Mouse (Mus musculus): ENCODE data around the gene Gpcpd1. TPM values are rescaled to one million over a fixed set of nuclear protein-coding genes. Genes with fewer than 3 reads are reported as not detected.

Gpcpd1 gene
- polyA plus RNA-seq, 1 experiment from 2014 or later: 33.7 TPM

GRCm38 (mm10) chr2:132589906-132590538, 2.5 kb upstream of the Gpcpd1 start:
- no peak for ATAC-seq
- WGBS: 60% methylated on average over 6 of the region's 6 CpGs
- no peak overlapping the region for H3K9ac ChIP-seq (ENCODE audit: low read depth, low read length)

DNA sequence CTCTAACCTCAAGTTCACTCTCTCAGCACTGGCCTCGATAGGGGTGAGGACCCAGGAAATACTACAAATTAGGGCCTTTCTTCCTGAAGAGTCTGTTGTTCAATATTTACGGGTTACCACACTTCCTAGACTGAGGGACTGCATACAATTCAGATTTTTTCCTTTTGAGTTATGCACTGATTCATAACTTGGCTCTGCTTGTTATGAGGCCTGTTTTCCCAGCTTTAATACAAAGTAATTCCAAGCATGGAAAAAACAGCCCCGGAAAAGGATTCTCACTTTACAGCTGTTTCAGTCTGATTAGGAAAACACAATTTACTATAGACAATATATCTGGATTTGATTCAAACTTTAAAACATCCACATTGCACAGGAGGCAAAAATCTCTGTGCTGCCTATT, 1.5 kb downstream of the Gpcpd1 start:
- Histone ChIP-seq H3K4me1 (replicated peaks; ENCODE audit: control insufficient read depth, insufficient read depth, low read length) (no peaks in the 10 kb centered on the region), H3K9ac (ENCODE audit: low read depth, low read length) (no peak overlapping the region), H3K9me3 (ENCODE audit: control insufficient read depth) (no peaks in the 10 kb centered on the region), H3K4me2 (replicated peaks; ENCODE audit: low read depth) (no peak overlapping the region), H3K27ac (ENCODE audit: low read depth, low read length) (no peak overlapping the region), H3K36me3 (ENCODE audit: control insufficient read depth, insufficient read depth) (no peaks in the 10 kb centered on the region), H3K27me3 (replicated peaks; ENCODE audit: control insufficient read depth, insufficient read depth, low read length) (no peaks in the 10 kb centered on the region), H3K4me3 (ENCODE audit: low read depth, low read length) (no peak overlapping the region)
- TF ChIP-seq CTCF (IDR thresholded peaks at IDR 0.05; ENCODE audit: low read depth): no peak
- WGBS: 50% methylated on average over 3 of the region's 3 CpGs
- no peak for ATAC-seq

More at GRCm38 (mm10) chr2:132589906-132590538, 2.5 kb upstream of the Gpcpd1 start:
- Histone ChIP-seq H3K4me1 (replicated peaks; ENCODE audit: control insufficient read depth, insufficient read depth, low read length) (no peaks in the 10 kb centered on the region), H3K36me3 (ENCODE audit: control insufficient read depth, insufficient read depth) (no peaks in the 10 kb centered on the region), H3K9me3 (ENCODE audit: control insufficient read depth) (no peaks in the 10 kb centered on the region), H3K27me3 (replicated peaks; ENCODE audit: control insufficient read depth, insufficient read depth, low read length) (no peaks in the 10 kb centered on the region), H3K4me2 (replicated peaks; ENCODE audit: low read depth) (no peak overlapping the region), H3K27ac (ENCODE audit: low read depth, low read length) (no peak overlapping the region), H3K4me3 (ENCODE audit: low read depth, low read length) (no peak overlapping the region)
- TF ChIP-seq CTCF (IDR thresholded peaks at IDR 0.05; ENCODE audit: low read depth): no peak

DNA sequence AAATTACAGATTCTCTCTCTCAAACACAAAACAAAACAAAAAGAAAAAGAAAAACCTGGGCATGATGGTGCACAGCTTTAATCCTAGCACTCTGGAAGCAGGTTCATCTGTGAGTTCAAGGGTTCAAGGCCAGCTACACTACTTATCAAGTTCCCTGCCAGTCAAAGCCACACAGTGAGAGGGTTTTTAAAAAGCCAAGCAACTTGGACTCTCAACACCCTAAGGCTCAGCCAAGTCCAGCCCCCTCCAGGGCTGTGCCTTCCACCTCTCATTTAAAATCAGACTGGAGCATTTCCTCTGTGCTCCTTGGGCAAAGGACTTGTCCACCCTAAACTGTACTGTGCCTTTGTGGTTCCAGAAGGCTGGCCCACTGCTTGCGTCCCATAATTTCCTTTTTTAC, 3.3 kb downstream of the Gpcpd1 start:
- H3K27ac ChIP-seq (ENCODE audit: low read depth, low read length): no peak overlapping the region
- no peak for TF ChIP-seq CTCF (IDR thresholded peaks at IDR 0.05; ENCODE audit: low read depth)
- no peak overlapping the region for H3K4me3 ChIP-seq (ENCODE audit: low read depth, low read length)
- no peak overlapping the region for H3K4me2 ChIP-seq (replicated peaks; ENCODE audit: low read depth)
- WGBS: 83% methylated on average over 1 of the region's 1 CpGs
- H3K9me3 ChIP-seq (ENCODE audit: control insufficient read depth): no peaks in the 10 kb centered on the region
- no peak for ATAC-seq
- H3K9ac ChIP-seq (ENCODE audit: low read depth, low read length): no peak overlapping the region
- no peaks in the 10 kb centered on the region for H3K27me3 ChIP-seq (replicated peaks; ENCODE audit: control insufficient read depth, insufficient read depth, low read length)
- H3K36me3 ChIP-seq (ENCODE audit: control insufficient read depth, insufficient read depth): no peaks in the 10 kb centered on the region
- H3K4me1 ChIP-seq (replicated peaks; ENCODE audit: control insufficient read depth, insufficient read depth, low read length): no peaks in the 10 kb centered on the region

DNA sequence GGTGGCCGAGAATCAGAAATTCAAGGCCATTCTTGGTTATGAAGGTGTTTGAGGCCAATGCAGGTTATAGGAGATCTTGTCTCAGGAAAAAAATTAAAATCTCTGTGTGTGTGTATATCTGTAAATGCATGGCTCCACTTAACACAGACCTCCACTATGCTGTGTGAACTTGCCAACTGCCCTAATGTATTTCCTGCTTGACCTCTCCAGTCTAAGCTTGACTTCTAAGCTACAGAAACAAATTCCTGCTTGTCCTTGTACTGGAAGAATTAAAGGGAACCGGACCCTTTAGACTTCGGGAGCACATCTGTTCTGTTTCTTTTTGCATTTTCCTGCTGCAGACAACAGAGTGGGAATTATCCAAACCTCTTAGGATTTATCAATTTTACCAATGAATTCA, 4.4 kb downstream of the Gpcpd1 start:
- no peaks in the 10 kb centered on the region for H3K27me3 ChIP-seq (replicated peaks; ENCODE audit: control insufficient read depth, insufficient read depth, low read length)
- WGBS: 65% methylated on average over 3 of the region's 3 CpGs
- no peaks in the 10 kb centered on the region for H3K9me3 ChIP-seq (ENCODE audit: control insufficient read depth)
- no peaks in the 10 kb centered on the region for H3K4me1 ChIP-seq (replicated peaks; ENCODE audit: control insufficient read depth, insufficient read depth, low read length)
- TF ChIP-seq CTCF (IDR thresholded peaks at IDR 0.05; ENCODE audit: low read depth): no peak
- no peaks in the 10 kb centered on the region for H3K36me3 ChIP-seq (ENCODE audit: control insufficient read depth, insufficient read depth)
- no peak overlapping the region for H3K27ac ChIP-seq (ENCODE audit: low read depth, low read length)
- H3K4me3 ChIP-seq (ENCODE audit: low read depth, low read length): no peak overlapping the region
- H3K9ac ChIP-seq (ENCODE audit: low read depth, low read length): no peak overlapping the region
- no peak for ATAC-seq
- no peak overlapping the region for H3K4me2 ChIP-seq (replicated peaks; ENCODE audit: low read depth)

- ATAC-seq: no peak
- Histone ChIP-seq H3K36me3 (ENCODE audit: control insufficient read depth, insufficient read depth) (no peaks in the 10 kb centered on the region), H3K27ac (ENCODE audit: low read depth, low read length) (no peak overlapping the region), H3K9ac (ENCODE audit: low read depth, low read length) (no peak overlapping the region), H3K4me2 (replicated peaks; ENCODE audit: low read depth) (no peak overlapping the region), H3K4me3 (ENCODE audit: low read depth, low read length) (no peak overlapping the region), H3K9me3 (ENCODE audit: control insufficient read depth) (no peaks in the 10 kb centered on the region), H3K4me1 (replicated peaks; ENCODE audit: control insufficient read depth, insufficient read depth, low read length) (no peaks in the 10 kb centered on the region), H3K27me3 (replicated peaks; ENCODE audit: control insufficient read depth, insufficient read depth, low read length) (no peaks in the 10 kb centered on the region)
- WGBS: 43% methylated on average over 4 of the region's 4 CpGs
- TF ChIP-seq CTCF (IDR thresholded peaks at IDR 0.05; ENCODE audit: low read depth): no peak
Measured at GRCm38 (mm10) chr2:132582227-132582626, 5.3 kb downstream of the Gpcpd1 start.

DNA sequence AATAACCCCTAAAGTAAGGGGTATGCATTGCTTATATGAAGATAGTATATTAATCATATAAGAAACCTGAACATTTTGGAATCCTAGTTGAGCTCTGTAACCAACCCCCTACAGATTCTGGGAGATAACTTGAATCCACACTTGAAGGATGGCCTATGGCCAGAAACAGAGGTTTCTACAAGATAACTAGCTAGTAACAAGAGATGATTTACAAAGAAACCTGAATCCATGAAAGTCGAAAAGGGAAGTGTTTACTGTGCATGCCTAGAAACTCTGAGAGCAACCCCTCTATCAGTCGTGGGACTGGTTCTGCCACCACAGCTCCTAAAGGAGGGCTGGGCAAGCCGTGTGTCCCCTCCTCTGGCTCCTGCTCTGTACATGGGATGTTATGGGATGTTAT, 7.8 kb downstream of the Gpcpd1 start:
- Histone ChIP-seq H3K27ac (ENCODE audit: low read depth, low read length) (no peak overlapping the region), H3K36me3 (ENCODE audit: control insufficient read depth, insufficient read depth) (no peaks in the 10 kb centered on the region), H3K9me3 (ENCODE audit: control insufficient read depth) (no peaks in the 10 kb centered on the region), H3K27me3 (replicated peaks; ENCODE audit: control insufficient read depth, insufficient read depth, low read length) (no peaks in the 10 kb centered on the region), H3K9ac (ENCODE audit: low read depth, low read length) (no peak overlapping the region), H3K4me1 (replicated peaks; ENCODE audit: control insufficient read depth, insufficient read depth, low read length) (no peaks in the 10 kb centered on the region), H3K4me2 (replicated peaks; ENCODE audit: low read depth) (no peak overlapping the region), H3K4me3 (ENCODE audit: low read depth, low read length) (no peak overlapping the region)
- 66% methylated on average over 3 of the region's 3 CpGs for WGBS
- no peak for TF ChIP-seq CTCF (IDR thresholded peaks at IDR 0.05; ENCODE audit: low read depth)
- no peak for ATAC-seq

GRCm38 (mm10) chr2:132578711-132579110, 8.8 kb downstream of the Gpcpd1 start:
- Histone ChIP-seq H3K4me3 (ENCODE audit: low read depth, low read length) (no peak overlapping the region), H3K4me1 (replicated peaks; ENCODE audit: control insufficient read depth, insufficient read depth, low read length) (no peaks in the 10 kb centered on the region), H3K4me2 (replicated peaks; ENCODE audit: low read depth) (no peak overlapping the region), H3K36me3 (ENCODE audit: control insufficient read depth, insufficient read depth) (no peaks in the 10 kb centered on the region), H3K27ac (ENCODE audit: low read depth, low read length) (no peak overlapping the region), H3K27me3 (replicated peaks; ENCODE audit: control insufficient read depth, insufficient read depth, low read length) (no peaks in the 10 kb centered on the region), H3K9ac (ENCODE audit: low read depth, low read length) (no peak overlapping the region), H3K9me3 (ENCODE audit: control insufficient read depth) (no peaks in the 10 kb centered on the region)
- WGBS: 90% methylated on average over 3 of the region's 3 CpGs
- ATAC-seq: no peak
- TF ChIP-seq CTCF (IDR thresholded peaks at IDR 0.05; ENCODE audit: low read depth): no peak
